20 mouse cellular contexts compared by ENCODE assay signal in genomic region chr17:79457636-79458035, GRCm38 (mm10).
DNase-seq lines count a peak whose midpoint lies in the region; ATAC-seq and TF ChIP-seq lines count a peak whose summit lies in the region.
"Had no signal": no experiment of that assay in that cellular context is flagged by ENCODE, and none has a peak within 500 bp of the region (broad histone marks: within the 10 kb centered on the region; RNA-seq: fewer than 3 reads in every experiment).

No protein-coding gene starts in this region.

- peaks cover 5% of the 10 kb centered on the region; the same call in 1 of the 2 replicates for H3K4me1 ChIP-seq in midbrain, embryonic 11.5 days (ENCODE audit: control insufficient read depth, insufficient read depth, low read length)
- no peaks in the 10 kb centered on the region for H3K4me1 ChIP-seq in midbrain, embryonic 16.5 days (ENCODE audit: control insufficient read depth, insufficient read depth, low read length)
- H3K4me1 ChIP-seq in embryonic facial prominence, embryonic 10.5 days = peaks cover 33% of the 10 kb centered on the region
- H3K4me1 ChIP-seq in kidney, postnatal 0 days (replicated peaks; ENCODE audit: insufficient read depth, low read length) = 0 out of 2 replicates have a peak, but pooled peaks cover 7% of the 10 kb centered on the region
- peaks cover 5% of the 10 kb centered on the region for H3K4me1 ChIP-seq in limb, embryonic 11.5 days (ENCODE audit: control insufficient read depth, insufficient read depth, low read length)
- H3K4me1 ChIP-seq in liver, embryonic 11.5 days (replicated peaks; ENCODE audit: control insufficient read depth, insufficient read depth, low read length) = no peaks in the 10 kb centered on the region
- H3K4me1 ChIP-seq: megakaryocyte, embryonic 14.5 days had no signal

- peak; percentile 75 for DNase-seq in midbrain, embryonic 11.5 days (ENCODE audit: low spot score, missing footprints)
- DNase-seq in embryonic facial prominence, embryonic 10.5 days (ENCODE audit: low spot score) = peak; percentile 18
- DNase-seq in kidney, postnatal 0 days (ENCODE audit: low spot score) = peak; percentile 66
- peak; percentile 37 for DNase-seq in limb, embryonic 11.5 days (ENCODE audit: low spot score)
- no peak for DNase-seq in liver, embryonic 11.5 days (ENCODE audit: low spot score)
- no peak for DNase-seq in MN1 (ENCODE audit: low spot score)
- no peak for DNase-seq in cerebellum, postnatal 14 days
- DNase-seq: B cell, adult 2 months; cerebellum, adult 8-10 months; forebrain, postnatal 0 days; heart, adult 2 months; lung, adult 18-20 months; lung, postnatal 14 days; thymus, postnatal 36 days had no signal

- no peak overlapping the region for H3K27ac ChIP-seq in midbrain, embryonic 11.5 days (ENCODE audit: low read depth, low read length)
- no peak overlapping the region for H3K27ac ChIP-seq in midbrain, embryonic 16.5 days (ENCODE audit: low read length)
- peak overlapping the region; percentile 44; the same call in 1 of the 2 replicates for H3K27ac ChIP-seq in embryonic facial prominence, embryonic 10.5 days (replicated peaks)
- no peak overlapping the region; the same call in 1 of the 2 replicates for H3K27ac ChIP-seq in kidney, postnatal 0 days
- H3K27ac ChIP-seq in limb, embryonic 11.5 days (replicated peaks; ENCODE audit: low read depth, low read length) = no peak overlapping the region
- no peak overlapping the region for H3K27ac ChIP-seq in liver, embryonic 11.5 days (ENCODE audit: low read depth, low read length)
- H3K27ac ChIP-seq: embryonic facial prominence, embryonic 15.5 days; forebrain, embryonic 10.5 days; heart, adult 2 months; heart, embryonic 15.5 days; layer of hippocampus, adult 2 months had no signal

- H3K4me3 ChIP-seq in midbrain, embryonic 11.5 days (ENCODE audit: low read depth, low read length) = no peak overlapping the region
- no peak overlapping the region for H3K4me3 ChIP-seq in midbrain, embryonic 16.5 days (ENCODE audit: low read depth, low read length)
- H3K4me3 ChIP-seq in embryonic facial prominence, embryonic 10.5 days = no peak overlapping the region
- H3K4me3 ChIP-seq in kidney, postnatal 0 days (replicated peaks; ENCODE audit: low read depth, low read length) = no peak overlapping the region
- H3K4me3 ChIP-seq in limb, embryonic 11.5 days (ENCODE audit: low read depth, low read length) = no peak overlapping the region
- H3K4me3 ChIP-seq in liver, embryonic 11.5 days (ENCODE audit: low read depth, low read length) = no peak overlapping the region
- H3K4me3 ChIP-seq: embryonic facial prominence, embryonic 15.5 days; forebrain, embryonic 10.5 days; heart, adult 2 months; heart, embryonic 15.5 days; layer of hippocampus, adult 2 months; megakaryocyte, embryonic 14.5 days had no signal

- no peak for ATAC-seq in midbrain, embryonic 11.5 days (ENCODE audit: low FRiP score)
- ATAC-seq in midbrain, embryonic 16.5 days = no peak
- ATAC-seq in kidney, postnatal 0 days (replicated peaks; ENCODE audit: low FRiP score, low read depth) = no peak
- ATAC-seq in limb, embryonic 11.5 days (ENCODE audit: insufficient number of reproducible peaks, low FRiP score, low TSS enrichment, low read depth) = no peak
- ATAC-seq in liver, embryonic 11.5 days (replicated peaks; ENCODE audit: low FRiP score) = no peak
- ATAC-seq: forebrain, postnatal 0 days had no signal

- no peaks in the 10 kb centered on the region for H3K36me3 ChIP-seq in midbrain, embryonic 11.5 days (ENCODE audit: control insufficient read depth, insufficient read depth, low read length)
- no peaks in the 10 kb centered on the region for H3K36me3 ChIP-seq in midbrain, embryonic 16.5 days (ENCODE audit: control insufficient read depth, insufficient read depth, low read length)
- no peaks in the 10 kb centered on the region for H3K36me3 ChIP-seq in embryonic facial prominence, embryonic 10.5 days (replicated peaks)
- H3K36me3 ChIP-seq in kidney, postnatal 0 days (ENCODE audit: insufficient read depth, low read length) = no peaks in the 10 kb centered on the region
- no peaks in the 10 kb centered on the region for H3K36me3 ChIP-seq in limb, embryonic 11.5 days (ENCODE audit: control insufficient read depth, insufficient read depth, low read length)
- H3K36me3 ChIP-seq in liver, embryonic 11.5 days (ENCODE audit: control insufficient read depth, insufficient read depth, low read length) = no peaks in the 10 kb centered on the region
- H3K36me3 ChIP-seq: embryonic facial prominence, embryonic 15.5 days; forebrain, embryonic 10.5 days; heart, embryonic 15.5 days had no signal

- 66% methylated on average over 5 of the region's 5 CpGs for WGBS in midbrain, embryonic 11.5 days
- 63% methylated on average over 5 of the region's 5 CpGs for WGBS in midbrain, embryonic 16.5 days
- 22% methylated on average over 5 of the region's 5 CpGs for WGBS in embryonic facial prominence, embryonic 10.5 days
- WGBS in kidney, postnatal 0 days = 33% methylated on average over 5 of the region's 5 CpGs
- 5% methylated on average over 5 of the region's 5 CpGs for WGBS in limb, embryonic 11.5 days
- 49% methylated on average over 5 of the region's 5 CpGs for WGBS in liver, embryonic 11.5 days

- no peaks in the 10 kb centered on the region for H3K27me3 ChIP-seq in midbrain, embryonic 11.5 days (ENCODE audit: control insufficient read depth, insufficient read depth, low read length)
- no peaks in the 10 kb centered on the region for H3K27me3 ChIP-seq in midbrain, embryonic 16.5 days (ENCODE audit: control insufficient read depth, insufficient read depth, low read depth, low read length)
- H3K27me3 ChIP-seq in embryonic facial prominence, embryonic 10.5 days (replicated peaks; ENCODE audit: low read depth, poor library complexity, severe bottlenecking) = no peaks in the 10 kb centered on the region
- no peaks in the 10 kb centered on the region for H3K27me3 ChIP-seq in kidney, postnatal 0 days (ENCODE audit: insufficient read depth, low read length)
- no peaks in the 10 kb centered on the region for H3K27me3 ChIP-seq in limb, embryonic 11.5 days (ENCODE audit: control insufficient read depth, insufficient read depth, low read length)
- no peaks in the 10 kb centered on the region for H3K27me3 ChIP-seq in liver, embryonic 11.5 days (replicated peaks; ENCODE audit: control insufficient read depth, insufficient read depth, low read length)
- H3K27me3 ChIP-seq: embryonic facial prominence, embryonic 15.5 days; heart, embryonic 15.5 days; megakaryocyte, embryonic 14.5 days had no signal

- H3K4me2 ChIP-seq in midbrain, embryonic 11.5 days = no peak overlapping the region
- H3K4me2 ChIP-seq in midbrain, embryonic 16.5 days (ENCODE audit: low read length) = no peak overlapping the region
- H3K4me2 ChIP-seq in kidney, postnatal 0 days (ENCODE audit: low read length) = no peak overlapping the region
- no peak overlapping the region for H3K4me2 ChIP-seq in limb, embryonic 11.5 days (ENCODE audit: low read depth, severe bottlenecking)
- H3K4me2 ChIP-seq in liver, embryonic 11.5 days = no peak overlapping the region
- H3K4me2 ChIP-seq: embryonic facial prominence, embryonic 15.5 days; heart, embryonic 15.5 days had no signal

- TF ChIP-seq CTCF in kidney, postnatal 0 days (IDR thresholded peaks at IDR 0.05; ENCODE audit: low read depth) = no peak

- H3K9ac ChIP-seq in midbrain, embryonic 11.5 days (ENCODE audit: low read length) = no peak overlapping the region
- no peak overlapping the region for H3K9ac ChIP-seq in midbrain, embryonic 16.5 days (ENCODE audit: low read depth, low read length)
- no peak overlapping the region for H3K9ac ChIP-seq in kidney, postnatal 0 days (ENCODE audit: low read depth, low read length)
- H3K9ac ChIP-seq in limb, embryonic 11.5 days (ENCODE audit: low read length) = no peak overlapping the region
- H3K9ac ChIP-seq in liver, embryonic 11.5 days (ENCODE audit: low read depth, low read length) = no peak overlapping the region
- H3K9ac ChIP-seq: embryonic facial prominence, embryonic 15.5 days; forebrain, postnatal 0 days; heart, embryonic 15.5 days had no signal

- no peaks in the 10 kb centered on the region for H3K9me3 ChIP-seq in midbrain, embryonic 11.5 days (ENCODE audit: control insufficient read depth, low read length)
- H3K9me3 ChIP-seq in midbrain, embryonic 16.5 days (replicated peaks; ENCODE audit: control insufficient read depth, low read length, poor library complexity, severe bottlenecking) = no peaks in the 10 kb centered on the region
- no peaks in the 10 kb centered on the region for H3K9me3 ChIP-seq in embryonic facial prominence, embryonic 10.5 days
- H3K9me3 ChIP-seq in kidney, postnatal 0 days (replicated peaks; ENCODE audit: low read length) = no peaks in the 10 kb centered on the region
- no peaks in the 10 kb centered on the region for H3K9me3 ChIP-seq in limb, embryonic 11.5 days (ENCODE audit: control insufficient read depth, low read length)
- no peaks in the 10 kb centered on the region for H3K9me3 ChIP-seq in liver, embryonic 11.5 days (ENCODE audit: control insufficient read depth, low read length)
- H3K9me3 ChIP-seq: embryonic facial prominence, embryonic 15.5 days; forebrain, embryonic 10.5 days; heart, embryonic 15.5 days had no signal

Comparison
In these comparisons a context has a peak if more than half of its experiments do, and no peak if none do; other contexts are left out.
1. DNase-seq: peak in midbrain, embryonic 11.5 days (single experiment), embryonic facial prominence, embryonic 10.5 days (single experiment), kidney, postnatal 0 days (single experiment) and limb, embryonic 11.5 days (single experiment); none in liver, embryonic 11.5 days (single experiment), MN1 (single experiment) and cerebellum, postnatal 14 days (0 of 2).